In genomic region chr8:126901049-126901448, GRCm38 (mm10) we compare ENCODE assay signal across 20 mouse cellular contexts. TPM values are rescaled to one million over a fixed set of nuclear protein-coding genes. Genes with fewer than 3 reads are reported as not detected.
DNase-seq lines count a peak whose midpoint lies in the region; ATAC-seq lines count a peak whose summit lies in the region.
"Had no signal": no experiment of that assay in that cellular context is flagged by ENCODE, and none has a peak within 500 bp of the region (broad histone marks: within the 10 kb centered on the region; RNA-seq: fewer than 3 reads in every experiment).

No protein-coding gene starts in this region.

- H3K27me3 ChIP-seq in intestine, embryonic 16.5 days (replicated peaks; ENCODE audit: control insufficient read depth, insufficient read depth, low read length): no peaks in the 10 kb centered on the region
- no peaks in the 10 kb centered on the region for H3K27me3 ChIP-seq in intestine, embryonic 15.5 days (replicated peaks)
- H3K27me3 ChIP-seq in midbrain, embryonic 15.5 days (replicated peaks): no peaks in the 10 kb centered on the region
- H3K27me3 ChIP-seq: forebrain, embryonic 13.5 days; hindbrain, embryonic 13.5 days had no signal

- peak overlapping the region; percentile 25; the same call in 1 of the 2 replicates for H3K27ac ChIP-seq in intestine, embryonic 16.5 days (ENCODE audit: low read length)
- no peak overlapping the region for H3K27ac ChIP-seq in intestine, embryonic 15.5 days
- H3K27ac ChIP-seq in midbrain, embryonic 15.5 days: no peak overlapping the region
- H3K27ac ChIP-seq: forebrain, embryonic 13.5 days; heart, embryonic 10.5 days; hindbrain, embryonic 13.5 days; hindbrain, postnatal 0 days had no signal

- H3K9me3 ChIP-seq in intestine, embryonic 16.5 days (ENCODE audit: control insufficient read depth, low read length): no peaks in the 10 kb centered on the region
- H3K9me3 ChIP-seq in intestine, embryonic 15.5 days: no peaks in the 10 kb centered on the region
- no peaks in the 10 kb centered on the region for H3K9me3 ChIP-seq in midbrain, embryonic 15.5 days
- H3K9me3 ChIP-seq: embryonic facial prominence, embryonic 10.5 days; heart, embryonic 10.5 days; hindbrain, embryonic 13.5 days had no signal

- no peak for DNase-seq in adrenal gland, postnatal 25 days
- DNase-seq in cerebellum, postnatal 14 days: no peak
- DNase-seq: adrenal gland, postnatal 36 days; cerebellum, adult 11-12 months; cerebellum, adult 9-10 months; cerebellum, postnatal 36 days; forebrain, postnatal 0 days; gastrocnemius, postnatal 14 days; heart, postnatal 10 days; heart, postnatal 4 days had no signal

- no peak for ATAC-seq in intestine, embryonic 16.5 days
- ATAC-seq in intestine, embryonic 15.5 days: no peak
- ATAC-seq in hematopoietic stem cell, adult 5-6 weeks (replicated peaks in 1 of 2; ENCODE audit: insufficient read depth in 1 of 2, low FRiP score in 2 of 2, low TSS enrichment in 1 of 2, low read depth in 1 of 2, poor library complexity in 2 of 2, severe bottlenecking in 2 of 2): peak; percentile 72 to 84; a peak in 3 of 4 replicates
- peak; percentile 69 for ATAC-seq in megakaryocyte progenitor cell, adult 5-6 weeks (replicated peaks; ENCODE audit: poor library complexity)
- no peak for ATAC-seq in midbrain, embryonic 15.5 days (replicated peaks)
- ATAC-seq: forebrain, embryonic 13.5 days; forebrain, postnatal 0 days; hindbrain, postnatal 0 days had no signal

- no peak overlapping the region for H3K4me2 ChIP-seq in intestine, embryonic 16.5 days (ENCODE audit: low read depth, low read length)
- H3K4me2 ChIP-seq in intestine, embryonic 15.5 days (replicated peaks): no peak overlapping the region
- H3K4me2 ChIP-seq in midbrain, embryonic 15.5 days: no peak overlapping the region
- H3K4me2 ChIP-seq: forebrain, embryonic 13.5 days; hindbrain, embryonic 13.5 days had no signal

- 65% methylated on average over 2 of the region's 2 CpGs for WGBS in intestine, embryonic 16.5 days
- whole genome bisulfite sequencing in intestine, embryonic 15.5 days: 50% methylated on average over 2 of the region's 2 CpGs
- WGBS in midbrain, embryonic 15.5 days: 64% methylated on average over 2 of the region's 2 CpGs

- H3K36me3 ChIP-seq in intestine, embryonic 16.5 days (ENCODE audit: control insufficient read depth, insufficient read depth, low read length): no peaks in the 10 kb centered on the region
- H3K36me3 ChIP-seq in intestine, embryonic 15.5 days: no peaks in the 10 kb centered on the region
- no peaks in the 10 kb centered on the region for H3K36me3 ChIP-seq in midbrain, embryonic 15.5 days (replicated peaks)
- H3K36me3 ChIP-seq: embryonic facial prominence, embryonic 10.5 days; heart, embryonic 10.5 days; hindbrain, embryonic 13.5 days had no signal

- H3K9ac ChIP-seq in intestine, embryonic 16.5 days (ENCODE audit: low read depth, low read length): no peak overlapping the region
- H3K9ac ChIP-seq in intestine, embryonic 15.5 days: no peak overlapping the region
- no peak overlapping the region for H3K9ac ChIP-seq in midbrain, embryonic 15.5 days
- H3K9ac ChIP-seq: forebrain, embryonic 13.5 days; forebrain, postnatal 0 days; hindbrain, embryonic 13.5 days had no signal

- H3K4me1 ChIP-seq in intestine, embryonic 16.5 days (ENCODE audit: control insufficient read depth, insufficient read depth, low read length): peaks cover 13% of the 10 kb centered on the region
- peaks cover 17% of the 10 kb centered on the region for H3K4me1 ChIP-seq in intestine, embryonic 15.5 days (replicated peaks)
- H3K4me1 ChIP-seq in midbrain, embryonic 15.5 days: no peaks in the 10 kb centered on the region
- H3K4me1 ChIP-seq: forebrain, embryonic 13.5 days had no signal

- no peak overlapping the region for H3K4me3 ChIP-seq in intestine, embryonic 16.5 days (ENCODE audit: low read length)
- no peak overlapping the region for H3K4me3 ChIP-seq in intestine, embryonic 15.5 days (replicated peaks)
- H3K4me3 ChIP-seq in midbrain, embryonic 15.5 days: no peak overlapping the region
- H3K4me3 ChIP-seq: embryonic facial prominence, embryonic 10.5 days; forebrain, embryonic 13.5 days; heart, embryonic 10.5 days; hindbrain, embryonic 13.5 days had no signal

RNA-seq across cellular contexts. Expression of gene Tomm20, which starts 44.6 kb away (rescaled TPM):
- polyA plus RNA-seq in intestine, embryonic 16.5 days (2015; fragmentation: Nextera tagmentation; extraction: Ambion mirVana): 314 and 329 TPM in 2 replicates
- 295 and 300 TPM in 2 replicates for polyA plus RNA-seq in intestine, embryonic 15.5 days (2015; fragmentation: Nextera tagmentation; extraction: Ambion mirVana)
- 191 and 268 TPM in 2 replicates for total RNA-seq in hematopoietic stem cell, adult 5-6 weeks (2017)
- 118 and 141 TPM in 2 replicates for total RNA-seq in megakaryocyte progenitor cell, adult 5-6 weeks (2015)
- 182 and 238 TPM in 2 replicates for total RNA-seq in megakaryocyte progenitor cell, adult 5-6 weeks (2017)
- total RNA-seq in adrenal gland, postnatal 25 days (2021): 162 and 189 TPM in 2 replicates
- 197 and 198 TPM in 2 replicates for polyA plus RNA-seq in midbrain, embryonic 15.5 days (2015; fragmentation: Nextera tagmentation; extraction: Ambion mirVana)

Comparison
In these comparisons a context has a peak if more than half of its experiments do, and no peak if none do; other contexts are left out.
1. ATAC-seq: peak in hematopoietic stem cell, adult 5-6 weeks (2 of 2) and megakaryocyte progenitor cell, adult 5-6 weeks (single experiment); none in intestine, embryonic 16.5 days (single experiment), intestine, embryonic 15.5 days (single experiment) and midbrain, embryonic 15.5 days (single experiment).